Mouse (Mus musculus) liver, embryonic 16.5 days (tissue): ENCODE measurements around the gene Haspin. TPM values are rescaled to one million over a fixed set of nuclear protein-coding genes. Genes with fewer than 3 reads are reported as not detected.
A peak's percentile ranks its signal among the peaks of the same experiment; 100 is the strongest.

Source experiments
- ATAC-seq: fragments of 200-750 bp; cut with Nextera tagmentation; 2 replicates; pipeline ENCODE4 v1.8.0; 2017; ENCODE audit warnings: low read depth, mild to moderate bottlenecking, moderate number of reproducible peaks, moderate library complexity
- H3K27ac ChIP-seq: fragments of 300-500 bp; sonication (generic); 2 replicates; pipeline ENCODE4 v1.5.1; 2014; ENCODE audit warnings: mild to moderate bottlenecking, low read length
- H3K27me3 ChIP-seq: fragments of 300-500 bp; sonication (generic); 2 replicates; pipeline ENCODE4 v1.6.1; 2014; ENCODE audit warnings: low read depth, low read length, mixed read lengths; ENCODE audit not compliant: control insufficient read depth, insufficient read depth
- H3K36me3 ChIP-seq: fragments of 300-500 bp; sonication (generic); 2 replicates; pipeline ENCODE4 v1.6.1; 2014; ENCODE audit warnings: mild to moderate bottlenecking; ENCODE audit not compliant: control insufficient read depth, insufficient read depth
- H3K4me1 ChIP-seq: fragments of 300-500 bp; sonication (generic); 2 replicates; pipeline ENCODE4 v1.6.1; 2014; ENCODE audit warnings: low read depth, low read length, mixed read lengths; ENCODE audit not compliant: control insufficient read depth
- H3K4me2 ChIP-seq: fragments of 300-500 bp; sonication (generic); 2 replicates; pipeline ENCODE4 v1.6.1; 2014; ENCODE audit warnings: low read depth, low read length, mixed read lengths
- H3K4me3 ChIP-seq: fragments of 300-500 bp; sonication (generic); 2 replicates; pipeline ENCODE4 v1.5.1; 2014; ENCODE audit warnings: low read depth, mild to moderate bottlenecking, low read length
- H3K9ac ChIP-seq: fragments of 300-500 bp; sonication (generic); 2 replicates; pipeline ENCODE4 v1.6.1; 2014; ENCODE audit warnings: low read depth, low read length
- H3K9me3 ChIP-seq: fragments of 300-500 bp; sonication (generic); replicated peaks from 2 replicates; pipeline ENCODE4 v1.6.1; 2016; ENCODE audit warnings: low read length; ENCODE audit not compliant: control insufficient read depth
- WGBS: fragments of 180-500 bp; shearing (Covaris S2); extraction: QIAGEN DNeasy Blood & Tissue Kit; methylation state at CpG from one replicate; pipeline ENCODE4 v1.1.7; 2014; ENCODE audit not compliant: insufficient replicate concordance; 5-methylcytosine and 5-hydroxymethylcytosine counted together
- polyA plus RNA-seq: library from polyadenylated mRNA; unstranded; fragments of >200 nt; fragmentation: Nextera tagmentation; extraction: Ambion mirVana; gene quantifications from 2 replicates; pipeline ENCODE4 v1.2.1, GENCODE M21; 2015

Gene Haspin
- polyA plus RNA-seq, 1 experiment from 2014 or later: 11.1 TPM

- H3K9me3 ChIP-seq: no peaks in the 10 kb centered on the region
- no peaks in the 10 kb centered on the region for H3K27me3 ChIP-seq
- H3K36me3 ChIP-seq: peaks cover 2% of the 10 kb centered on the region
- H3K4me1 ChIP-seq: peaks cover 22% of the 10 kb centered on the region
- WGBS: 60% methylated on average over 5 of the region's 5 CpGs
- no peak overlapping the region for H3K4me3 ChIP-seq
- no peak overlapping the region for H3K27ac ChIP-seq
- ATAC-seq: no peak
- H3K9ac ChIP-seq: no peak overlapping the region
- no peak overlapping the region for H3K4me2 ChIP-seq
Observed at GRCm38 (mm10) chr11:73172186-73172585, 34.1 kb upstream of the Haspin start.

- Histone ChIP-seq H3K36me3 (no peaks in the 10 kb centered on the region), H3K4me1 (peaks cover 7% of the 10 kb centered on the region), H3K9me3 (no peaks in the 10 kb centered on the region), H3K27me3 (no peaks in the 10 kb centered on the region), H3K4me2 (no peak overlapping the region), H3K4me3 (no peak overlapping the region), H3K27ac (no peak overlapping the region), H3K9ac (no peak overlapping the region)
- 0 out of 2 replicates have a peak, but pooled peaks have one; percentile 23 for ATAC-seq
- WGBS: 46% methylated on average over 4 of the region's 4 CpGs
Observed at GRCm38 (mm10) chr11:73169231-73169630, 31.1 kb upstream of the Haspin start.

- Histone ChIP-seq H3K9ac (no peak overlapping the region), H3K27ac (no peak overlapping the region), H3K9me3 (no peaks in the 10 kb centered on the region), H3K4me1 (peaks cover 7% of the 10 kb centered on the region), H3K36me3 (no peaks in the 10 kb centered on the region), H3K4me2 (no peak overlapping the region), H3K4me3 (no peak overlapping the region), H3K27me3 (no peaks in the 10 kb centered on the region)
- ATAC-seq: no peak
- 77% methylated on average over 6 of the region's 6 CpGs for WGBS
Observed at GRCm38 (mm10) chr11:73168576-73168975, 30.5 kb upstream of the Haspin start.

- Histone ChIP-seq H3K27me3 (no peaks in the 10 kb centered on the region), H3K9me3 (no peaks in the 10 kb centered on the region), H3K36me3 (no peaks in the 10 kb centered on the region), H3K4me1 (peaks cover 7% of the 10 kb centered on the region), H3K9ac (no peak overlapping the region), H3K4me3 (no peak overlapping the region), H3K27ac (no peak overlapping the region), H3K4me2 (no peak overlapping the region)
- 73% methylated on average over 8 of the region's 8 CpGs for WGBS
- no peak for ATAC-seq
Observed at GRCm38 (mm10) chr11:73168071-73168470, 30.0 kb upstream of the Haspin start.

DNA sequence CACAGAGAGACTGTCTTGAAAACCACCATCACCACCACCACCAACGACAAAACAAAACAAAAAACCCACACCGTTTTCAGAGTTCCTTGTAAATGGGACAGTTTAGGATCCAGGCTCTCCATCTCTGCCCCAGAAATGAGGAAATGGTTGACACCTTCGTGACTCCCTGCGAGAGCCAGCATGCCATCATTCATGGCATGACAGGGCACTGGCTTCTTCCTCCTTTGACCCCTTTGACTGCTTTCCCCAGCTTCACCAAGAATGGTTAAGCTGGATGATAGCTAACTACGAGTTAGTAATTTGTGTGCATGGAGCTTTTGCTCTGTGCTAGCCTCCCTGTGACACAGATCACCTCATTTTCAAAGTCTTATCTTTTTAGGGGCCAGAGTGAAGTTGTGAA, 24.2 kb upstream of the Haspin start:
- Histone ChIP-seq H3K4me3 (no peak overlapping the region), H3K9me3 (no peaks in the 10 kb centered on the region), H3K36me3 (no peaks in the 10 kb centered on the region), H3K4me1 (no peaks in the 10 kb centered on the region), H3K27ac (no peak overlapping the region), H3K4me2 (no peak overlapping the region), H3K27me3 (peaks cover 24% of the 10 kb centered on the region), H3K9ac (no peak overlapping the region)
- WGBS: 13% methylated on average over 5 of the region's 5 CpGs
- ATAC-seq: no peak

GRCm38 (mm10) chr11:73161616-73162015, 23.5 kb upstream of the Haspin start:
- H3K9me3 ChIP-seq: no peaks in the 10 kb centered on the region
- H3K4me1 ChIP-seq: no peaks in the 10 kb centered on the region
- H3K27me3 ChIP-seq: peaks cover 24% of the 10 kb centered on the region
- WGBS: 69% methylated on average over 4 of the region's 4 CpGs
- no peak for ATAC-seq
- H3K4me3 ChIP-seq: no peak overlapping the region
- H3K9ac ChIP-seq: no peak overlapping the region
- no peak overlapping the region for H3K27ac ChIP-seq
- no peaks in the 10 kb centered on the region for H3K36me3 ChIP-seq
- H3K4me2 ChIP-seq: no peak overlapping the region

DNA sequence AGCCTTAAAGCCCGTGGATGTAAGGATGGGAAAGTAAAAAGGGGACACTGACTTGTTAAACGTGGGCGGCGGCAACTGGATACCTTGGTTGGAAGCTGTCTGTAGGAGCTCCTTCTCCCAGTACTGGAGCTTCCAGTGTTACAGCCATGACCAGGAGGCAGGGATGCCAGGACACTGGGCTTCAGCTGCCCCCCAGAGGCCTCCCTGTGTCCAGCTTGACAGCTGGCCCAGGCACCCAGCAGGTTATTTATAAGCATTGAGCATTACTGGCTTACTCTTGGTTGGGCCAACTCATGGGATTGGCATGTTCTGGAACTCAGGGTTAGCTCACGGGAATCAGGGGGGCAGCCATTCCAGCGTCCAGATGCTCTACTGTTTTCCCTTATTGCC, 22.7 kb upstream of the Haspin start:
- Histone ChIP-seq H3K4me2 (peak overlapping the region; percentile 65), H3K9me3 (no peaks in the 10 kb centered on the region), H3K27me3 (peaks cover 24% of the 10 kb centered on the region), H3K9ac (no peak overlapping the region), H3K4me3 (peak overlapping the region; percentile 46; the same call in 1 of the 2 replicates), H3K36me3 (no peaks in the 10 kb centered on the region), H3K4me1 (no peaks in the 10 kb centered on the region), H3K27ac (no peak overlapping the region)
- 33% methylated on average over 6 of the region's 6 CpGs for WGBS
- no peak for ATAC-seq

- Histone ChIP-seq H3K9ac (peak within 1 kb of the TSS; percentile 28; the same call in 1 of the 2 replicates), H3K36me3 (no peaks in the 10 kb centered on the region), H3K27ac (no peak within 1 kb of the TSS), H3K4me2 (peak within 1 kb of the TSS; percentile 65), H3K4me3 (peak within 1 kb of the TSS; percentile 46), H3K9me3 (no peaks in the 10 kb centered on the region), H3K4me1 (no peaks in the 10 kb centered on the region), H3K27me3 (peaks cover 24% of the 10 kb centered on the region)
- WGBS: 3% methylated on average over 49 of the region's 49 CpGs
- peak; percentile 69 for ATAC-seq
Observed at GRCm38 (mm10) chr11:73159957-73160810, 22.1 kb upstream of the Haspin start, which contains the start of gene P2rx5. Gene P2rx5, plus strand, starts transcription at chr11:73160421.

DNA sequence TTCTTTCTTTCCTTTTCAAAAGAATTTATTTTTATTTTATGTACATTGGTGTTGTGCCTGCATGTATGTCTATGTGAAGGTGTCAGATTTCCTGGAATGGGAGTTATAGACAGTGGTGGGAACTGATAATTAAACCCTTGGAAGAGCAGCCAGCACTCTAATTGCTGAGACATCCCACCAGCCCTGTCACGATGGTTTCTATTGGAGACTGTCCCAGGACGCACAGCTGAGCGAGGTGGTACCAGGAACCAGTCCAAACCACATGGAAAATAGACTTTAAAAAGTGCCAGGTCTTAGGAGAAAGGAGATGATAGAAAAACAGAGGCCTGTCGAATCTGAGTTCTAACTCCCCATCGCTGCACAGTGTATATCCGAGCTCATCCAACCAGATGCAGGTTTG, 17.0 kb upstream of the Haspin start:
- peaks cover 9% of the 10 kb centered on the region for H3K27me3 ChIP-seq
- no peak overlapping the region for H3K27ac ChIP-seq
- H3K4me3 ChIP-seq: no peak overlapping the region
- ATAC-seq: no peak
- no peak overlapping the region for H3K9ac ChIP-seq
- no peaks in the 10 kb centered on the region for H3K4me1 ChIP-seq
- H3K9me3 ChIP-seq: no peaks in the 10 kb centered on the region
- H3K36me3 ChIP-seq: no peaks in the 10 kb centered on the region
- WGBS: 57% methylated on average over 6 of the region's 6 CpGs
- H3K4me2 ChIP-seq: no peak overlapping the region
